Mouse (Mus musculus) midbrain, embryonic 10.5 days (tissue): ENCODE data around the gene Ptrh2. TPM values are rescaled to one million over a fixed set of nuclear protein-coding genes. Genes with fewer than 3 reads are reported as not detected.

Experiments
- DNase-seq: peaks from one replicate; pipeline ENCODE4 v3.0.0-alpha.2; 2017; ENCODE audit warnings: low spot score
- H3K27ac ChIP-seq: fragments of 300-500 bp; sonication (generic); replicated peaks from 2 replicates; pipeline ENCODE4 v1.5.1; 2016; ENCODE audit warnings: mild to moderate bottlenecking
- H3K27me3 ChIP-seq: fragments of 300-500 bp; sonication (generic); 2 replicates; pipeline ENCODE4 v1.6.1; 2016; ENCODE audit warnings: low read depth, mild to moderate bottlenecking; ENCODE audit not compliant: poor library complexity, severe bottlenecking
- H3K36me3 ChIP-seq: fragments of 300-500 bp; sonication (generic); 2 replicates; pipeline ENCODE4 v1.6.1; 2016; ENCODE audit warnings: mild to moderate bottlenecking, moderate library complexity
- H3K4me1 ChIP-seq: fragments of 300-500 bp; sonication (generic); 2 replicates; pipeline ENCODE4 v1.6.1; 2016
- H3K4me3 ChIP-seq: fragments of 300-500 bp; sonication (generic); 2 replicates; pipeline ENCODE4 v1.5.1; 2016; ENCODE audit warnings: mild to moderate bottlenecking, moderate library complexity
- H3K9me3 ChIP-seq: fragments of 300-500 bp; sonication (generic); replicated peaks from 2 replicates; pipeline ENCODE4 v1.6.1; 2016; ENCODE audit warnings: mild to moderate bottlenecking
- WGBS: fragments of 180-500 bp; shearing (Covaris S2); methylation state at CpG from one replicate; pipeline ENCODE4 v1.1.7; 2016; 5-methylcytosine and 5-hydroxymethylcytosine counted together
- polyA plus RNA-seq: library from polyadenylated mRNA; unstranded; fragments of >200 nt; fragmentation: Nextera tagmentation; extraction: Ambion mirVana; gene quantifications from 2 replicates; pipeline ENCODE4 v1.2.1, GENCODE M21; 2016

Ptrh2 gene
- polyA plus RNA-seq, 1 experiment from 2014 or later, result 42.9 TPM

DNA sequence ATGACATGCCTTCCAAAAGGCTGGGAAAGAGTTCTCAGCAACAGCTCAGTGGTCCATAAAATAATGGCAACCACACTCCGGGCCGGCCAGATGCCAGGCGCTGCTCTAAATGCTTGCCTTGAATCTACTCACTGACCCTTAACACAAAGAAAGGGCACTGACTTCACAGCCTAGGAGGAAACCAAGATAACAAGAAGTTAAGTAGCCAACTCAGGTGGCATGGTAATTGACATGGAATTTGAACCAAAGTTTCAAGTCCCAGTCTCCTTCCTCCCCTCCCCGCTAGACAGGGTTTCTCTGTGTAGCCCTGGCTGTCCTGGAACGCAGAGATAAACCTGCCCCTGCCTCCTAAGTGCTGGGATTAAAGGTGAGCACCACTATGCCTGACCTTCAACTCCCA is 4.8 kb upstream of the Ptrh2 start:
- H3K4me1 ChIP-seq, result peaks cover 19% of the 10 kb centered on the region
- no peak overlapping the region for H3K4me3 ChIP-seq
- no peak overlapping the region for H3K27ac ChIP-seq
- no peaks in the 10 kb centered on the region for H3K27me3 ChIP-seq
- 44% methylated on average over 5 of the region's 5 CpGs for WGBS
- DNase-seq, result no peak
- H3K36me3 ChIP-seq, result 0 out of 2 replicates have a peak, but pooled peaks cover 3% of the 10 kb centered on the region
- H3K9me3 ChIP-seq, result no peaks in the 10 kb centered on the region

DNA sequence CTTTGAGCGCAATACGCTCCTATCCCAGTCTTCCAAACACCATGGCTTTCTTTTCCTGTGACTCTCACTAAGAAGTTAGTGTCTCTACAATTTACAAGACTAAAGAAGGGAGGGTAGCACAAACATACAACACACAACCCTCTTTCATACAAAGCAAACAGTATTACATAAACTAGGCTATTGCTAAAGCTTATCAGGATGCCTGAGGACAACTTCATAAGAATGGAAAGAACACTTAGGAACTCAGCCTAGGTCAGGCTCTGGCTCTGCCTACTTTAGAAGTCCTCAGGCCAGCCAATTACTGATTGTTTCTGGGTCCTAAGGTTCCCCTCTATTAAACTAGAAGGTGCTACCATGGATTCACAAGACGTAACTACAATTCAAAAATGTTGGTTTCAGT is 3.1 kb upstream of the Ptrh2 start:
- WGBS, result 96% methylated on average over 3 of the region's 3 CpGs
- H3K4me1 ChIP-seq, result peaks cover 33% of the 10 kb centered on the region
- H3K27ac ChIP-seq, result no peak overlapping the region
- H3K36me3 ChIP-seq, result peaks cover 6% of the 10 kb centered on the region
- no peak for DNase-seq
- no peaks in the 10 kb centered on the region for H3K9me3 ChIP-seq
- no peak overlapping the region for H3K4me3 ChIP-seq
- no peaks in the 10 kb centered on the region for H3K27me3 ChIP-seq

- H3K9me3 ChIP-seq, result no peaks in the 10 kb centered on the region
- no peak overlapping the region for H3K4me3 ChIP-seq
- H3K27me3 ChIP-seq, result no peaks in the 10 kb centered on the region
- H3K36me3 ChIP-seq, result peaks cover 12% of the 10 kb centered on the region
- no peak for DNase-seq
- H3K27ac ChIP-seq, result no peak overlapping the region
- WGBS, result 95% methylated on average over 3 of the region's 3 CpGs
- H3K4me1 ChIP-seq, result peaks cover 40% of the 10 kb centered on the region
Observed at GRCm38 (mm10) chr11:86681423-86681822, 2.4 kb upstream of the Ptrh2 start.

DNA sequence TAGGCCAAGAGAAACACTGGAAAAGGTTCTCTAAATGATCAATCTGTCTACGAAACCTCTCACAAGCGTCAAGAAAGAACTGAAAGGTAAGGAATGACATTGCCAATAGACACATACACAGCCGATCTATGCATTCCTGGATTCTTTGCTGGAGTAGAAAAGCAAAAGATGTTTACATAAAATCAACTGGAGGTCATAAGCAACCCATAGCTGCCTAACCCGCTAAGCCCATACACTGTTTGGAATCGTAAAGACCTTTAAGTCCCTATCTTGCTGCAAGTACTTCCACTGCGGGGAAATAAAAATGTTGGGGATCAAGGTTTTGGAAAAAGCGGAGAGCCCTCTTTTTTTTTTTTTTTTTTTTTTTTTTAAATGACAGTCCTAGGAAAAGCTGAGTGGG is 924 bp upstream of the Ptrh2 start:
- DNase-seq, result no peak
- H3K4me3 ChIP-seq, result peak overlapping the region; percentile 85
- H3K36me3 ChIP-seq, result peaks cover 24% of the 10 kb centered on the region
- 43% methylated on average over 7 of the region's 7 CpGs for WGBS
- H3K27me3 ChIP-seq, result no peaks in the 10 kb centered on the region
- peaks cover 47% of the 10 kb centered on the region for H3K4me1 ChIP-seq
- H3K9me3 ChIP-seq, result no peaks in the 10 kb centered on the region
- no peak overlapping the region for H3K27ac ChIP-seq

GRCm38 (mm10) chr11:86684126-86685012 is 584 bp downstream of the Ptrh2 start:
- Histone ChIP-seq H3K27ac (peak overlapping the region; percentile 89), H3K9me3 (no peaks in the 10 kb centered on the region), H3K27me3 (no peaks in the 10 kb centered on the region), H3K4me3 (peak overlapping the region; percentile 85), H3K4me1 (peaks cover 42% of the 10 kb centered on the region), H3K36me3 (peaks cover 38% of the 10 kb centered on the region)
- DNase-seq, result no peak
- WGBS, result 12% methylated on average over 20 of the region's 20 CpGs

DNA sequence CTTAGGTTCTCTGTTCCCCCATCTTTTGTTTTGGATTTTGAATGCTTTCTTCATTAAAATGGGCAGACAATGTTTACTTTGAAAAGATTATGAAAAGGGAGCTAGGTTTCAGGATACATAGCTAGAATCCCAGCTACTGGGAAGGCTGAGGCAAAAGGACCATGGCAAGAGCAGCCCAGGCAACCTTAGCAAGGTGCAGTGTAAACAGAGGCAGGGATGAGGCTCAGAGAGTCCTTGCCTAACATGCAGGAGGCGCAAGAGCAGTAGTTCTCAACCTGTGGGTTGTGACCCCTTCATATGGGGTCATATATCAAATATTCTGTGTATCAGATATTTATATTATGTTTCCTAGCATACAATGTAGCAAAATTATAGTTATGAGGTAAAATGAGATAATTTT is 1.6 kb downstream of the Ptrh2 start:
- WGBS, result 94% methylated on average over 1 of the region's 1 CpGs
- Histone ChIP-seq H3K36me3 (peaks cover 48% of the 10 kb centered on the region), H3K4me3 (peak overlapping the region; percentile 85), H3K27ac (no peak overlapping the region), H3K4me1 (peaks cover 40% of the 10 kb centered on the region), H3K27me3 (no peaks in the 10 kb centered on the region), H3K9me3 (no peaks in the 10 kb centered on the region)
- no peak for DNase-seq

GRCm38 (mm10) chr11:86690383-86690782 is 6.6 kb downstream of the Ptrh2 start:
- DNase-seq, result no peak
- Histone ChIP-seq H3K4me1 (peaks cover 18% of the 10 kb centered on the region), H3K4me3 (no peak overlapping the region), H3K27me3 (no peaks in the 10 kb centered on the region), H3K36me3 (peaks cover 97% of the 10 kb centered on the region), H3K27ac (no peak overlapping the region), H3K9me3 (no peaks in the 10 kb centered on the region)
- 89% methylated on average over 3 of the region's 3 CpGs for WGBS

DNA sequence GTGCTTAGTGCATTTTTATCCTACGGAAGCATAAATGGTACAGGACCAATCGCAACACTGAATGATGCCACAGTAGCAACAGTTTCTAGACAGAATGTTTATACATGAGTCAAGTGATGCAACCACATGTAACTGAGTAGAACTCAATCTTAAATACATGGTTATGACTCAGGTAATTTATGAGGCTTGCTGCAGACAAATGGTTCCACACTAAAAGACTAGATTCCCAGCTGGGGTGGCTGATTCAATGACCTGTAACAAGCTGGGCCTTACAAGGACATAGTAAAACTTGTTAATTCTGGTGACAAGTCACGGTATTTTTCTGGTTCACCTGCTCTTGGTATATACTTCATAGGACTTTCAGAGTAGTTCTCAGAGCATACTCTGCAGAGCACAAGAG is 7.7 kb downstream of the Ptrh2 start:
- WGBS, result 95% methylated on average over 3 of the region's 3 CpGs
- H3K27ac ChIP-seq, result no peak overlapping the region
- H3K9me3 ChIP-seq, result no peaks in the 10 kb centered on the region
- no peak overlapping the region for H3K4me3 ChIP-seq
- DNase-seq, result no peak
- peaks cover 98% of the 10 kb centered on the region for H3K36me3 ChIP-seq
- H3K27me3 ChIP-seq, result no peaks in the 10 kb centered on the region
- H3K4me1 ChIP-seq, result peaks cover 7% of the 10 kb centered on the region

DNA sequence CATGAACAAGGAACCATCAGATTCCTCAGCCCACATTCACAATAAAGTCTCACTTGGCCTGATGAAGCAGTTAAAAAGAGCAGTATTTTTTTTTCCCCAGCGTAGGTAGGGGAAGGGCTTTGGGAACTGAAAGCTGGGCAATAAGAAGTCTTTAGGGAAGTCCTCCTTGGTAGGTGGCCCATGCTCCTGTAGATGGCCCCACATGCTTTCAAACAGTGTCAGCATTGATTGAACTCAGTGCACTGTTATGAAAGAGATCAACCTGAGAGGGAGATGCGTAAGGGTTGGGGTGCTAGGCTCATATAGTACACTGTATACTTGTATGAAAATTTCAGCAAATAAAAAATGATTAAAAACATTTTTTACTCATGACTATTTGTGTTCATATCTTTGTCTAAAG is 8.2 kb downstream of the Ptrh2 start:
- no peak for DNase-seq
- Histone ChIP-seq H3K27me3 (no peaks in the 10 kb centered on the region), H3K4me1 (peaks cover 2% of the 10 kb centered on the region), H3K4me3 (no peak overlapping the region), H3K9me3 (no peaks in the 10 kb centered on the region), H3K36me3 (peaks cover 97% of the 10 kb centered on the region), H3K27ac (no peak overlapping the region)
- 92% methylated on average over 2 of the region's 2 CpGs for WGBS

DNA sequence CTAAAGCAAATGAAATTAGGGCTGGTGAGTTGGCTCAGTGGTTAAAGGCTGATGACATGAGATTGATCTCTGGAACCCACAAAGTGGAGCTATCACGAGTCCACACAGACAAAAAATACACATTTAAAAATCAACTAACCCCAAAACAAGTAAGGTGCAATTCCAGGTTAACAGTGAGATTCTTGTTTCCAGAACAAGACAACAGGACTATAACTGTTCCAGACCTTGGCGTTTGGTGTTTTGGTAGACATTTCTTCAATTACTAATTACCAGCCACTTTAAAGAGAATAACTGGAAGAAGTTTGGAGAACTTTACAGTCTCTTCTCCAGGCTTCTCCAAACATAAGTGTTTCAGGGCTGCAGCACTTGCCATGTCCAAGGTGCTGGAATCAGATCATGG is 8.8 kb downstream of the Ptrh2 start:
- Histone ChIP-seq H3K36me3 (peaks cover 97% of the 10 kb centered on the region), H3K4me3 (no peak overlapping the region), H3K27me3 (no peaks in the 10 kb centered on the region), H3K4me1 (no peaks in the 10 kb centered on the region), H3K9me3 (no peaks in the 10 kb centered on the region), H3K27ac (no peak overlapping the region)
- no peak for DNase-seq
- WGBS, result 88% methylated on average over 2 of the region's 2 CpGs

DNA sequence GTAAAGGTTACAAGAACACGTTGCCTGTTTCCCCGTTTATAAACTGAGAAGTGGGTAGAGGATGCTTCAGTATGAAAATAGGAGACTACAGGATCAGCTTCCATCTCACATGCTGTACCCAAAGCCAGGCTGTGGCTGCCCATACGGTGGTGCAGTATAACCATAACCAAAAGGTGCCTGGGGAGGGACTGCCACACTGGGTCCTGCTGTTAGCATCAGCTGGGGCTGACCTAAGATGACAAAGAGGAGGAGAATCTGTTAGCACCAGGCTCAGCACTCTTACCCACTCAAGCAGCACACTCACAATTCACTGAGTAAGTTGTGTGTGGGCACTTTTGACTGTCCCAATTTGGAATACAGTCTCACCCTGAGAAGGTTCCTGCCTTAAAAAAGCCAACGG is 11.7 kb downstream of the Ptrh2 start:
- no peaks in the 10 kb centered on the region for H3K27me3 ChIP-seq
- 84% methylated on average over 4 of the region's 4 CpGs for WGBS
- no peaks in the 10 kb centered on the region for H3K4me1 ChIP-seq
- peaks cover 97% of the 10 kb centered on the region for H3K36me3 ChIP-seq
- no peaks in the 10 kb centered on the region for H3K9me3 ChIP-seq
- H3K4me3 ChIP-seq, result no peak overlapping the region
- H3K27ac ChIP-seq, result no peak overlapping the region
- DNase-seq, result no peak

DNA sequence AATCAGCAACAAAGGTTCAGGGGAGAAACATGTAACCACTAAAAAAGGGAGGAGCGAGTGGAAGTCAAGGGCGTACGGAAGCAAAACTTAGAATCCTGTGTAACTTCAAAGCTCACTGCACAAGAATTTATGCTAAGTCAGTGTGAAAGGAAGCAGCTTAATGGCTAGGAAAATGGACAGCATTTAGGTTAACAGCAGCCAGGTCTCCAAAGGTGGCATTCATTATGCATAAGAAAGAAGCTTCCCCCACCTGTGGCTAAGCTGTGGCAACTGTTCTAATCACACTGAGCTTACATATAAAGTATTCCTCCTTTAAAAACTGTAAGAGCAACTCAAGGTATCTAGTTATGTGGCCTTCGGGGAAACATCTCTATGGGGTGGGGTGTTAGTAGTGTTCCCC is 17.4 kb downstream of the Ptrh2 start:
- no peak overlapping the region for H3K27ac ChIP-seq
- 96% methylated on average over 4 of the region's 4 CpGs for WGBS
- H3K4me3 ChIP-seq, result no peak overlapping the region
- H3K27me3 ChIP-seq, result no peaks in the 10 kb centered on the region
- DNase-seq, result no peak
- no peaks in the 10 kb centered on the region for H3K9me3 ChIP-seq
- H3K4me1 ChIP-seq, result no peaks in the 10 kb centered on the region
- H3K36me3 ChIP-seq, result peaks cover 96% of the 10 kb centered on the region

DNA sequence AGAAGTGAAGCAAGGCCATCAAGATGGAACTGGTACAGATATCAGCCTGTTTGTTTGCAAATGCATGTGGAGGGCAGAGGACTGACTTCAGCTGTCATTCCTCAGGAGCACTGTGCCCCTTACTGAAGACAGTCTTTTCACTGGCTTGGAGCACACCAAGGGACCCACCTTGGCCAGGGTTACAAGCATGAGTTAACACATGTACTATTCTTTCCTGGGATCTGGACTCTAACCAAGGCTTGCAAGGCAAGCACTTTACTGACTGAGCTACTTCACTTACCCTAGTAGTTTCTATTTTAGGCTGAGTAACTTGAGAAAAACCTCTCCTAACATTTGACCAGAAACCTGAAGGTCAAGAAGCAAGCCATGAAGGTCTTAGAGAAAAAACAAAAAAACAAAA is 30.8 kb downstream of the Ptrh2 start:
- H3K4me3 ChIP-seq, result no peak overlapping the region
- no peaks in the 10 kb centered on the region for H3K9me3 ChIP-seq
- H3K4me1 ChIP-seq, result no peaks in the 10 kb centered on the region
- peaks cover 93% of the 10 kb centered on the region for H3K36me3 ChIP-seq
- no peak overlapping the region for H3K27ac ChIP-seq
- H3K27me3 ChIP-seq, result no peaks in the 10 kb centered on the region
- DNase-seq, result no peak
